Mouse (Mus musculus) fibroblast of lung, adult 2 months (primary cell): ENCODE results near the gene Zfp462.
"Not testable (repeated sequence)": the region's sequence is repeated elsewhere in the genome, so short reads cannot be mapped to it uniquely, and the experiment has no call there.

Experiments
- DNase-seq: peaks from one replicate; pipeline ENCODE4 v3.0.0-alpha.2; 2011; ENCODE audit warnings: low read depth

The Zfp462 gene

GRCm38 (mm10) chr4:54950866-54951265 lies 6.0 kb downstream of the Zfp462 start:
- no peak for DNase-seq

GRCm38 (mm10) chr4:54953657-54954395 lies 9.0 kb downstream of the Zfp462 start:
- DNase-seq, result no peak

GRCm38 (mm10) chr4:54954455-54954854 lies 9.6 kb downstream of the Zfp462 start:
- no peak for DNase-seq

- DNase-seq, result no peak
These were observed 15.9 kb downstream of the Zfp462 start for GRCm38 (mm10) chr4:54960776-54961175.

GRCm38 (mm10) chr4:54962141-54962540 lies 17.3 kb downstream of the Zfp462 start:
- no peak for DNase-seq

- DNase-seq, result no peak
These were observed 18.7 kb downstream of the Zfp462 start for GRCm38 (mm10) chr4:54963551-54963950.

- no peak for DNase-seq
These were observed 20.4 kb downstream of the Zfp462 start for GRCm38 (mm10) chr4:54965169-54965695.

GRCm38 (mm10) chr4:54966161-54966806 lies 21.4 kb downstream of the Zfp462 start:
- peak; percentile 60 for DNase-seq

- DNase-seq, result no peak
These were observed 22.3 kb downstream of the Zfp462 start for GRCm38 (mm10) chr4:54967166-54967565.

GRCm38 (mm10) chr4:54967721-54968120 lies 22.9 kb downstream of the Zfp462 start:
- no peak for DNase-seq

GRCm38 (mm10) chr4:54969671-54970295 lies 24.9 kb downstream of the Zfp462 start:
- no peak for DNase-seq

- DNase-seq, result no peak
These were observed 26.5 kb downstream of the Zfp462 start for GRCm38 (mm10) chr4:54971386-54971785.

- no peak for DNase-seq
These were observed 27.2 kb downstream of the Zfp462 start for GRCm38 (mm10) chr4:54972096-54972495.

GRCm38 (mm10) chr4:54972827-54973560 lies 28.1 kb downstream of the Zfp462 start:
- DNase-seq, result no peak

GRCm38 (mm10) chr4:54979771-54980472 lies 35.1 kb downstream of the Zfp462 start:
- DNase-seq, result peak; percentile 72

GRCm38 (mm10) chr4:54984502-54984901 lies 39.7 kb downstream of the Zfp462 start:
- peak; percentile 33 for DNase-seq

- DNase-seq, result no peak
These were observed 41.8 kb downstream of the Zfp462 start for GRCm38 (mm10) chr4:54986671-54987070.

- no peak for DNase-seq
These were observed 42.4 kb downstream of the Zfp462 start for GRCm38 (mm10) chr4:54987256-54987655.

- no peak for DNase-seq
These were observed 43.1 kb downstream of the Zfp462 start for GRCm38 (mm10) chr4:54987926-54988325.

GRCm38 (mm10) chr4:54991973-54992372 lies 47.1 kb downstream of the Zfp462 start:
- no peak for DNase-seq

GRCm38 (mm10) chr4:54993001-54993400 lies 48.2 kb downstream of the Zfp462 start:
- DNase-seq, result not testable (repeated sequence)

GRCm38 (mm10) chr4:54995258-54995657 lies 50.4 kb downstream of the Zfp462 start:
- DNase-seq, result no peak
